Mouse (Mus musculus) forebrain, postnatal 0 days (tissue): Measurements from ENCODE around the gene Hpse2. TPM values are rescaled to one million over a fixed set of nuclear protein-coding genes. Genes with fewer than 3 reads are reported as not detected.

ENCODE experiments used
- ATAC-seq: fragments of 200-750 bp; cut with Nextera tagmentation; 2 replicates; pipeline ENCODE4 v1.8.0; 2017; ENCODE audit warnings: mild to moderate bottlenecking, moderate library complexity
- DNase-seq: peaks from one replicate; pipeline ENCODE4 v3.0.0-alpha.2; 2015
- H3K27ac ChIP-seq: fragments of 300-500 bp; sonication (generic); 2 replicates; pipeline ENCODE4 v1.5.1; 2014; ENCODE audit warnings: low read depth, mild to moderate bottlenecking, antibody characterized with exemption, low read length, moderate library complexity, mixed read lengths
- H3K27me3 ChIP-seq: fragments of 300-500 bp; sonication (generic); 2 replicates; pipeline ENCODE4 v1.6.1; 2014; ENCODE audit warnings: mild to moderate bottlenecking, low read length, mixed read lengths; ENCODE audit not compliant: insufficient read depth
- H3K36me3 ChIP-seq: fragments of 300-500 bp; sonication (generic); 2 replicates; pipeline ENCODE4 v1.6.1; 2014; ENCODE audit warnings: mild to moderate bottlenecking, moderate library complexity; ENCODE audit not compliant: insufficient read depth
- H3K4me1 ChIP-seq: fragments of 300-500 bp; sonication (generic); 2 replicates; pipeline ENCODE4 v1.6.1; 2014; ENCODE audit warnings: antibody characterized with exemption; ENCODE audit not compliant: insufficient read depth
- H3K4me2 ChIP-seq: fragments of 300-500 bp; sonication (generic); 2 replicates; pipeline ENCODE4 v1.6.1; 2014; ENCODE audit warnings: low read depth, mild to moderate bottlenecking, moderate library complexity
- H3K4me3 ChIP-seq: fragments of 300-500 bp; sonication (generic); 2 replicates; pipeline ENCODE4 v1.5.1; 2014; ENCODE audit warnings: low read depth, low read length, mixed read lengths
- H3K9ac ChIP-seq: fragments of 300-500 bp; sonication (generic); 2 replicates; pipeline ENCODE4 v1.6.1; 2014; ENCODE audit warnings: mild to moderate bottlenecking
- H3K9me3 ChIP-seq: fragments of 300-500 bp; sonication (generic); 2 replicates; pipeline ENCODE4 v1.6.1; 2016; ENCODE audit warnings: low read length
- CTCF ChIP-seq: sonication (generic); IDR thresholded peaks from 2 replicates; pipeline ENCODE4 v1.5.1; 2016; ENCODE audit warnings: antibody characterized with exemption, control low read depth, low read depth
- WGBS: fragments of 180-500 bp; shearing (Covaris S2); extraction: QIAGEN DNeasy Blood & Tissue Kit; methylation state at CpG from one replicate; pipeline ENCODE4 v1.1.7; 2014; 5-methylcytosine and 5-hydroxymethylcytosine counted together
- polyA plus RNA-seq: library from polyadenylated mRNA; unstranded; fragments of >200 nt; fragmentation: Nextera tagmentation; extraction: Ambion mirVana; gene quantifications from 2 replicates; pipeline ENCODE4 v1.2.1, GENCODE M21; 2015
- total RNA-seq: library from RNA; depleted of rRNA; stranded (reverse); fragments of >200 nt; gene quantifications from 2 replicates; pipeline ENCODE4 v1.2.3, GENCODE M21; 2014

Hpse2 gene
- total and polyA plus RNA-seq, 2 experiments from 2014 or later: 0.34 to 0.57 TPM

DNA sequence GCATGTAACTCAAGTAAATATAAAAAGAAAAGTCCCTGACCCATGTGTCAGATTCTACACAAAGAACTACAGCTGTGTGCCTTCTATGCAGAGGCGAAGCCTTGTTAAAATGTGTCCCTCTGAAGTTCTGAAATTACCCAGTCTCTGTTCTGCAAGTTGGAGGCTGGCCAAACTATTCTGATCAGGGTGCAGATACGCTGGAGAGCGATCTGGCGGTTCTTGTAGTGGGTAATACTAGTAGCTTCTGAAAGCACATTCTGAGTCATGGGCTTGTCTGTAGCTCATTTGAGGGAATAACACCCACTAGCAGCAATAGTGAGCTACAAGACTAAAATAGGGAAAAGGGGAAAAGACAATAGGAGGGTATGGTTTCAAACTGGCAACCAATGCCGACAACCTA lies 474.5 kb downstream of the Hpse2 start:
- WGBS: 76% methylated on average over 5 of the region's 5 CpGs

GRCm38 (mm10) chr19:42909719-42910118 lies 478.4 kb downstream of the Hpse2 start:
- H3K27me3 ChIP-seq: no peaks in the 10 kb centered on the region
- 72% methylated on average over 4 of the region's 4 CpGs for WGBS
- DNase-seq (peak; percentile 43), ATAC-seq (peak; percentile 76)
- H3K4me1 ChIP-seq: 0 out of 2 replicates have a peak, but pooled peaks cover 3% of the 10 kb centered on the region
- no peak overlapping the region for H3K4me2 ChIP-seq
- H3K27ac ChIP-seq: no peak overlapping the region
- H3K9ac ChIP-seq: no peak overlapping the region
- TF ChIP-seq CTCF: no peak
- no peak overlapping the region for H3K4me3 ChIP-seq
- no peaks in the 10 kb centered on the region for H3K9me3 ChIP-seq
- no peaks in the 10 kb centered on the region for H3K36me3 ChIP-seq

More for the DNA sequence above, 474.5 kb downstream of the Hpse2 start:
- no peak for TF ChIP-seq CTCF
- Histone ChIP-seq H3K27ac (no peak overlapping the region), H3K4me1 (0 out of 2 replicates have a peak, but pooled peaks cover 3% of the 10 kb centered on the region), H3K9me3 (no peaks in the 10 kb centered on the region), H3K36me3 (no peaks in the 10 kb centered on the region), H3K4me2 (no peak overlapping the region), H3K27me3 (no peaks in the 10 kb centered on the region), H3K4me3 (no peak overlapping the region), H3K9ac (no peak overlapping the region)
- ATAC-seq (no peak), DNase-seq (no peak)

DNA sequence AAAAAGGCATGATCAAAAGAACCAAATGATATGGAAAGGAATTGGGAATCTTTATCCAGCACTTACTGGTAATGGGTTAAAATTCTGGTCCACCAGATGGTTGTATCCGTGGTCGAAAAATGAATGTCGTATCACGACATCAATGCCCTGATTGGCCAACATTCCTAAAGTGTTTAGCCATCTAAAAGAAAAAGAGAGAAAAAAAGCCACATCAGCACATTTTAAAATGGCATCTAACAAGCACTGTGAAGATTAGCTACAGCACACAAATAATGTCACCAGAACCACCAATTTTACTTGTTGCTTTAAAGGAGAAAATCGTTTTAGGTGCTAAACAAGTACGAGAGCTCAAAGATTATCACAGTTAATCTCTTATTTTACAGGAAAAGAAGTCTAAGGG lies 479.6 kb downstream of the Hpse2 start:
- H3K9me3 ChIP-seq: no peaks in the 10 kb centered on the region
- no peaks in the 10 kb centered on the region for H3K36me3 ChIP-seq
- H3K9ac ChIP-seq: no peak overlapping the region
- H3K4me1 ChIP-seq: peaks cover 9% of the 10 kb centered on the region; the same call in 1 of the 2 replicates
- DNase-seq (no peak), ATAC-seq (no peak)
- no peak for TF ChIP-seq CTCF
- WGBS: 61% methylated on average over 6 of the region's 6 CpGs
- no peaks in the 10 kb centered on the region for H3K27me3 ChIP-seq
- no peak overlapping the region for H3K4me2 ChIP-seq
- H3K27ac ChIP-seq: no peak overlapping the region
- no peak overlapping the region for H3K4me3 ChIP-seq

DNA sequence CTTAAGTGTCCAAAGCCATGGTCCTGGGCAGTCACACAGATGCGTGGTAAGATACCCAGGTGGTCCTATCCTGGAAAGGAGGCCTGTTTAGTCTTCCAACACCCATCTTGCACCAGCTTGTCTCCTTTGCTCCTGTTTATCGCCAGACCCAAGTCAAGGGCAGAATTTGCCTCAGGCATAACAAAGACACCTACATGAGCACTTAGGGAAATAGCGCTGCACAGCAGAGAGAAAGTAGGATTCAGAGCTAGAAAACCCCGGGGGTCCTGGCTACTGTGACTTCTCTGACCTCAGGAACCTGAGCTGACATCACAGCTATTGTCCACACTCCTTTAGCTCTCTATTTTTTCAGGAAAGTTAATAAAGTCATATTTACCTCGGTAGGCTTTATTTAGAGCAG lies 481.8 kb downstream of the Hpse2 start:
- Histone ChIP-seq H3K4me2 (no peak overlapping the region), H3K4me1 (peaks cover 25% of the 10 kb centered on the region), H3K4me3 (no peak overlapping the region), H3K9me3 (no peaks in the 10 kb centered on the region), H3K27ac (no peak overlapping the region), H3K27me3 (no peaks in the 10 kb centered on the region), H3K9ac (no peak overlapping the region), H3K36me3 (no peaks in the 10 kb centered on the region)
- WGBS: 76% methylated on average over 5 of the region's 5 CpGs
- TF ChIP-seq CTCF: no peak
- ATAC-seq: no peak
- no peak for DNase-seq

GRCm38 (mm10) chr19:42904726-42905125 lies 483.4 kb downstream of the Hpse2 start:
- no peak overlapping the region for H3K27ac ChIP-seq
- peaks cover 21% of the 10 kb centered on the region for H3K4me1 ChIP-seq
- no peaks in the 10 kb centered on the region for H3K36me3 ChIP-seq
- H3K4me3 ChIP-seq: no peak overlapping the region
- no peaks in the 10 kb centered on the region for H3K27me3 ChIP-seq
- no peak overlapping the region for H3K4me2 ChIP-seq
- 65% methylated on average over 7 of the region's 7 CpGs for WGBS
- no peak for ATAC-seq
- TF ChIP-seq CTCF: no peak
- no peak overlapping the region for H3K9ac ChIP-seq
- no peak for DNase-seq
- H3K9me3 ChIP-seq: no peaks in the 10 kb centered on the region

DNA sequence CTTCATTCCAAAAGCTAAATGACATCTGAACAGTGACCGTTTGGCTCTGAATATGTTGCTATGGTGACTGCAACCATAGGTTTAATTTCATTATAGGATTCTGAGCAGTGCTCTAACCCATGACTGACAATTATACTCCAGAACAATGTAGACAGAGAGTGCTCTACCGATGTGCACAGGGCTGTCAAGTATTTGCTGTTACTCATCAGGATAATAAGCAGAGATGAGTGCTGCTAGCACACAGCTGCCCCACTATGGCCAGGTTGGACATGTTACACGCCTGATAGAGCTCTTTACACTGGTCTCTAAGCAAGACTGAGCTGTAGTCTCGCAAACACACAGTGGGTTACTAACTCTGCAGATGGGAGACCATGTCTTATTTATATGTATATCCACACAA lies 483.9 kb downstream of the Hpse2 start:
- H3K4me1 ChIP-seq: peaks cover 21% of the 10 kb centered on the region
- H3K9me3 ChIP-seq: no peaks in the 10 kb centered on the region
- DNase-seq: peak; percentile 30
- ATAC-seq: peak; percentile 53
- TF ChIP-seq CTCF: no peak
- no peak overlapping the region for H3K4me3 ChIP-seq
- H3K4me2 ChIP-seq: no peak overlapping the region
- H3K9ac ChIP-seq: no peak overlapping the region
- no peak overlapping the region for H3K27ac ChIP-seq
- no peaks in the 10 kb centered on the region for H3K36me3 ChIP-seq
- 31% methylated on average over 4 of the region's 4 CpGs for WGBS
- no peaks in the 10 kb centered on the region for H3K27me3 ChIP-seq

DNA sequence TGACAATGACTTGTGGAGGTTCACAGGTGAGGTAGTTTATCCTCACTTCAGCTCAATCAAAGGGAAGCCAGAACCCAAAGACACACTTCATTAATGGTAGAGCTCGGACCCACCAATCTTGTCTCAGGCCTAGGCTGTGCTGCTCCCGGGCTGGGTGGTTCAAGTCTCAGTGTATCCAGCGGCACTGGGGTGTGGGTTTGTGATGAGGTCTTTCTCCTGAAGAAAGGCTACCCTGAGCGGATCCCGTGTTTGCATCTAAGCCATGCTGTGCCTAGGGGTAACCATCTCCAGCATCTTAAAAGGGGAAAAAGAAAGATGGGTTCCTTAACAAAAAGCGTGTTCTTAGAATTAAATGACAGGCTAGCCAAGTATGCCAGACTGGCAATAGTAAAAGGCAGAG lies 484.3 kb downstream of the Hpse2 start:
- H3K4me2 ChIP-seq: no peak overlapping the region
- ATAC-seq (0 out of 2 replicates have a peak, but pooled peaks have one; percentile 4), DNase-seq (no peak)
- H3K27me3 ChIP-seq: no peaks in the 10 kb centered on the region
- peaks cover 21% of the 10 kb centered on the region for H3K4me1 ChIP-seq
- no peaks in the 10 kb centered on the region for H3K36me3 ChIP-seq
- no peak for TF ChIP-seq CTCF
- no peaks in the 10 kb centered on the region for H3K9me3 ChIP-seq
- H3K9ac ChIP-seq: no peak overlapping the region
- no peak overlapping the region for H3K27ac ChIP-seq
- 55% methylated on average over 6 of the region's 6 CpGs for WGBS
- H3K4me3 ChIP-seq: no peak overlapping the region
